Mouse (Mus musculus) intestine, embryonic 16.5 days (tissue): ENCODE measurements around the gene Cox6a1. TPM values are rescaled to one million over a fixed set of nuclear protein-coding genes. Genes with fewer than 3 reads are reported as not detected.

Experiments
- polyA plus RNA-seq: library from polyadenylated mRNA; unstranded; fragments of >200 nt; fragmentation: Nextera tagmentation; extraction: Ambion mirVana; gene quantifications from 2 replicates; pipeline ENCODE4 v1.2.1, GENCODE M21; 2015

The Cox6a1 gene
- polyA plus RNA-seq, 1 experiment from 2014 or later, result 1,462 TPM

Other genes with a start within 250 kb of the Cox6a1 start
- gene Acads, start 229.6 kb downstream of the Cox6a1 start, polyA plus RNA-seq, result 150 and 162 TPM in 2 replicates
- 22.1 and 23.2 TPM in 2 replicates for gene Unc119b, start 214.0 kb downstream of the Cox6a1 start, polyA plus RNA-seq
- 68.5 and 82.4 TPM in 2 replicates for gene Mlec, start 190.8 kb downstream of the Cox6a1 start, polyA plus RNA-seq
- 0.80 and 1.2 TPM in 2 replicates for gene Cabp1, start 154.6 kb downstream of the Cox6a1 start, polyA plus RNA-seq
- gene Pop5, start 113.1 kb downstream of the Cox6a1 start, polyA plus RNA-seq, result 124 and 141 TPM in 2 replicates
- gene Rnf10, start 76.1 kb downstream of the Cox6a1 start, polyA plus RNA-seq, result 90.4 and 92.6 TPM in 2 replicates
- gene Coq5, start 69.3 kb downstream of the Cox6a1 start, polyA plus RNA-seq, result 64.2 and 72.9 TPM in 2 replicates
- 1,024 and 1,116 TPM in 2 replicates for gene Dynll1, start 48.0 kb downstream of the Cox6a1 start, polyA plus RNA-seq
- 67.9 and 121 TPM in 2 replicates for gene Srsf9, start 21.8 kb downstream of the Cox6a1 start, polyA plus RNA-seq
- 23.4 and 23.9 TPM in 2 replicates for gene Gatc, start 7.8 kb downstream of the Cox6a1 start, polyA plus RNA-seq
- 62.0 and 67.4 TPM in 2 replicates for gene Triap1, start 7.8 kb downstream of the Cox6a1 start, polyA plus RNA-seq
- 3.0 and 4.5 TPM in 2 replicates for gene Msi1, start 80.6 kb upstream of the Cox6a1 start, polyA plus RNA-seq
- 1.2 and 1.3 TPM in 2 replicates for gene Pla2g1b, start 117.3 kb upstream of the Cox6a1 start, polyA plus RNA-seq
- 20.4 and 23.1 TPM in 2 replicates for gene Sirt4, start 135.7 kb upstream of the Cox6a1 start, polyA plus RNA-seq
- gene Pxn, start 157.7 kb upstream of the Cox6a1 start, polyA plus RNA-seq, result 71.9 and 88.2 TPM in 2 replicates
- gene Rplp0, start 210.5 kb upstream of the Cox6a1 start, polyA plus RNA-seq, result 1,506 and 1,615 TPM in 2 replicates
- gene Gcn1l1, start 216.3 kb upstream of the Cox6a1 start, polyA plus RNA-seq, result 25.5 and 26.3 TPM in 2 replicates